Mouse (Mus musculus) thymus, adult 2 months (tissue): ENCODE data around the gene Dagla.

ENCODE experiments used
- CTCF ChIP-seq: fragments of 200-500 bp; IDR thresholded peaks from 2 replicates; pipeline ENCODE4 v1.5.1; 2012; ENCODE audit warnings: mild to moderate bottlenecking, control low read depth, low read length, moderate library complexity, borderline replicate concordance; ENCODE audit not compliant: control insufficient read depth, poor library complexity, insufficient read depth; ENCODE audit errors: extremely low read depth
- POLR2A ChIP-seq: fragments of 200-500 bp; IDR thresholded peaks from 2 replicates; pipeline ENCODE4 v1.6.1; 2012; ENCODE audit warnings: mild to moderate bottlenecking, low read length, control low read depth, moderate library complexity; ENCODE audit not compliant: control insufficient read depth, poor library complexity, insufficient read depth; ENCODE audit errors: extremely low read depth

DNA sequence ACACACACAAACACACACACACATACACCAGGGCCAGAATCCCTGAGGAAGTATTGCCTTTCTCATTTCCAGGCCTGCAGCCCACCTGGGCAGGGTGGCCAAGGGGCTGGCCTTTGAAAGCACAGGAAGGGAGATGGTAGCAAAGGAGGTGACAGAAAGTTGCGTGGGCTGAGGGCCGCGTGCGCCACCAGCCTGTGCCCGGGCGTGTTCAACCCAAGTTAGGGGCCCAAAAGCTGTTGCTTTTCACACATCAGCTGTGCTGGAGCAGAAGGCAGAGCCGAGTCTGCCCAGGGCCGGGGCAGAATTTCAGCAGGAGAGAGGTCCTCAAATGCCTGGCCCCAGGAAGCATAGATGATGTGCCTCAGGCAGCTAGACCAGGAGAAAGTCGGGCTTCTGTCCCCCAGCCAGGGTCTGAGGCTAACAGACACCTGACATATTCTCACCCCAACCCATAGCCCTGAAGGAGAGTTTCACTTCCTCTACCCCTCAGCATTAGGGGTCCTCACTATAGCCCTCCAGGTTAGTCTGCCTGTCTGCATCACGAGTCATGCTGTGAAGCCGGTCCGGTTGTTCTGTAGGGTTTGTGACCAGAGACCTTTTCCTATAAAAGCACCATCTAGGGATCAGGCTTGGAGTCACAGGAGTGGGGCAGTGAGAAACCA, 28.1 kb downstream of the Dagla start:
- TF ChIP-seq POLR2A (no peak), CTCF (no peak)
